Mouse (Mus musculus) megakaryocyte, embryonic 14.5 days (primary cell): Measurements from ENCODE around the gene Hip1r.

Experiments used
- FLI1 ChIP-seq: IDR thresholded peaks from 2 replicates; pipeline ENCODE4 v1.6.1; 2012; ENCODE audit warnings: low read length, inconsistent platforms, mixed read lengths
- GATA1 ChIP-seq: IDR thresholded peaks from 3 replicates; pipeline ENCODE4 v1.6.1; 2012; ENCODE audit warnings: mixed read lengths, low read length, inconsistent platforms, borderline replicate concordance

- TF ChIP-seq FLI1, result no peak
- no peak for TF ChIP-seq GATA1
These were observed 70.0 kb downstream of the Hip1r start for GRCm38 (mm10) chr5:124043212-124043978.
